Mouse (Mus musculus) thymus, adult 18-20 months (tissue): ENCODE results near the gene Rmnd1.
"Not testable (repeated sequence)": the region's sequence is repeated elsewhere in the genome, so short reads cannot be mapped to it uniquely, and the experiment has no call there.

Experiments used
- DNase-seq, 2 experiments: peaks; one replicate each; pipeline ENCODE4 v3.0.0; 2022; ENCODE audit warnings: mixed read lengths in 2 of 2

The Rmnd1 gene

GRCm38 (mm10) chr10:4432123-4432931, at the start of gene Rmnd1, which contains the start of gene Armt1:
TSS of gene Rmnd1 (minus strand) at chr10:4432388.
TSS of gene Armt1 (plus strand) at chr10:4432467.
- peak; percentile 90 to 93 for DNase-seq

GRCm38 (mm10) chr10:4481695-4482094, 49.5 kb upstream of the Rmnd1 start:
- no peak for DNase-seq

- no peak for DNase-seq
Measured at GRCm38 (mm10) chr10:4480929-4481328, 48.7 kb upstream of the Rmnd1 start.

- DNase-seq: no peak
Measured at GRCm38 (mm10) chr10:4476604-4477003, 44.4 kb upstream of the Rmnd1 start.

GRCm38 (mm10) chr10:4475431-4475830, 43.2 kb upstream of the Rmnd1 start:
- DNase-seq: no peak

GRCm38 (mm10) chr10:4473591-4473993, 41.4 kb upstream of the Rmnd1 start:
- no peak for DNase-seq

GRCm38 (mm10) chr10:4469406-4469805, 37.2 kb upstream of the Rmnd1 start:
- no peak for DNase-seq

GRCm38 (mm10) chr10:4465799-4466198, 33.6 kb upstream of the Rmnd1 start:
- DNase-seq: no peak

GRCm38 (mm10) chr10:4460201-4460600, 28.0 kb upstream of the Rmnd1 start:
- DNase-seq: no peak

GRCm38 (mm10) chr10:4456409-4456808, 24.2 kb upstream of the Rmnd1 start:
- DNase-seq: no peak

GRCm38 (mm10) chr10:4435416-4435815, 3.2 kb upstream of the Rmnd1 start:
- no peak for DNase-seq

GRCm38 (mm10) chr10:4433871-4434270, 1.7 kb upstream of the Rmnd1 start:
- not testable (repeated sequence) for DNase-seq

- no peak for DNase-seq
Measured at GRCm38 (mm10) chr10:4432996-4433755, 988 bp upstream of the Rmnd1 start.

GRCm38 (mm10) chr10:4431746-4432122, 454 bp downstream of the Rmnd1 start:
- no peak for DNase-seq

- no peak for DNase-seq
Measured at GRCm38 (mm10) chr10:4430826-4431225, 1.4 kb downstream of the Rmnd1 start.

GRCm38 (mm10) chr10:4430399-4430798, 1.8 kb downstream of the Rmnd1 start:
- DNase-seq: no peak

- no peak for DNase-seq
Measured at GRCm38 (mm10) chr10:4425245-4425644, 6.9 kb downstream of the Rmnd1 start.

GRCm38 (mm10) chr10:4407191-4407590, 25.0 kb downstream of the Rmnd1 start:
- no peak for DNase-seq

GRCm38 (mm10) chr10:4405511-4405910, 26.7 kb downstream of the Rmnd1 start:
- DNase-seq: no peak

GRCm38 (mm10) chr10:4404895-4405491, 27.2 kb downstream of the Rmnd1 start:
- no peak for DNase-seq

GRCm38 (mm10) chr10:4398058-4398457, 34.1 kb downstream of the Rmnd1 start:
- DNase-seq: no peak

- no peak for DNase-seq
Measured at GRCm38 (mm10) chr10:4395321-4395720, 36.9 kb downstream of the Rmnd1 start.

GRCm38 (mm10) chr10:4391851-4392250, 40.3 kb downstream of the Rmnd1 start:
- peak in 1 of 2 experiments; percentile 24 for DNase-seq

- no peak for DNase-seq
Measured at GRCm38 (mm10) chr10:4391076-4391475, 41.1 kb downstream of the Rmnd1 start.
